Mouse (Mus musculus) lung, embryonic 15.5 days (tissue): Measurements from ENCODE around the gene Fancf. TPM values are rescaled to one million over a fixed set of nuclear protein-coding genes. Genes with fewer than 3 reads are reported as not detected.

ENCODE experiments used
- ATAC-seq: fragments of 200-750 bp; cut with Nextera tagmentation; 2 replicates; pipeline ENCODE4 v1.8.0; 2017; ENCODE audit warnings: moderate number of reproducible peaks, borderline replicate concordance; ENCODE audit not compliant: low FRiP score, low TSS enrichment; ENCODE audit errors: extremely low read depth
- H3K27ac ChIP-seq: fragments of 300-500 bp; sonication (generic); 2 replicates; pipeline ENCODE4 v1.5.1; 2015; ENCODE audit warnings: moderate library complexity, mild to moderate bottlenecking, inconsistent platforms
- H3K27me3 ChIP-seq: fragments of 300-500 bp; sonication (generic); 2 replicates; pipeline ENCODE4 v1.6.1; 2015; ENCODE audit warnings: inconsistent platforms
- H3K36me3 ChIP-seq: fragments of 300-500 bp; sonication (generic); 2 replicates; pipeline ENCODE4 v1.6.1; 2015; ENCODE audit warnings: inconsistent platforms
- H3K4me1 ChIP-seq: fragments of 300-500 bp; sonication (generic); 2 replicates; pipeline ENCODE4 v1.6.1; 2015; ENCODE audit warnings: inconsistent platforms
- H3K4me2 ChIP-seq: fragments of 300-500 bp; sonication (generic); 2 replicates; pipeline ENCODE4 v1.6.1; 2015; ENCODE audit warnings: inconsistent platforms, mild to moderate bottlenecking, moderate library complexity
- H3K4me3 ChIP-seq: fragments of 300-500 bp; sonication (generic); 2 replicates; pipeline ENCODE4 v1.5.1; 2015; ENCODE audit warnings: mild to moderate bottlenecking, inconsistent platforms
- H3K9ac ChIP-seq: fragments of 300-500 bp; sonication (generic); 2 replicates; pipeline ENCODE4 v1.6.1; 2015; ENCODE audit warnings: inconsistent platforms
- H3K9me3 ChIP-seq: fragments of 300-500 bp; sonication (generic); 2 replicates; pipeline ENCODE4 v1.6.1; 2016; ENCODE audit warnings: inconsistent platforms
- WGBS: fragments of 180-500 bp; shearing (Covaris S2); methylation state at CpG from one replicate; pipeline ENCODE4 v1.1.7; 2015; 5-methylcytosine and 5-hydroxymethylcytosine counted together
- polyA plus RNA-seq: library from polyadenylated mRNA; unstranded; fragments of >200 nt; fragmentation: Nextera tagmentation; extraction: Ambion mirVana; gene quantifications from 2 replicates; pipeline ENCODE4 v1.2.1, GENCODE M21; 2015

Fancf gene
- polyA plus RNA-seq, 1 experiment from 2014 or later = 10.2 TPM

GRCm38 (mm10) chr7:51823562-51824338 lies 38.3 kb downstream of the Fancf start:
- no peak overlapping the region for H3K4me2 ChIP-seq
- no peak overlapping the region for H3K27ac ChIP-seq
- no peak overlapping the region for H3K9ac ChIP-seq
- no peaks in the 10 kb centered on the region for H3K9me3 ChIP-seq
- 67% methylated on average over 7 of the region's 7 CpGs for WGBS
- H3K27me3 ChIP-seq = no peaks in the 10 kb centered on the region
- no peaks in the 10 kb centered on the region for H3K4me1 ChIP-seq
- H3K4me3 ChIP-seq = no peak overlapping the region
- H3K36me3 ChIP-seq = no peaks in the 10 kb centered on the region
- ATAC-seq = no peak

DNA sequence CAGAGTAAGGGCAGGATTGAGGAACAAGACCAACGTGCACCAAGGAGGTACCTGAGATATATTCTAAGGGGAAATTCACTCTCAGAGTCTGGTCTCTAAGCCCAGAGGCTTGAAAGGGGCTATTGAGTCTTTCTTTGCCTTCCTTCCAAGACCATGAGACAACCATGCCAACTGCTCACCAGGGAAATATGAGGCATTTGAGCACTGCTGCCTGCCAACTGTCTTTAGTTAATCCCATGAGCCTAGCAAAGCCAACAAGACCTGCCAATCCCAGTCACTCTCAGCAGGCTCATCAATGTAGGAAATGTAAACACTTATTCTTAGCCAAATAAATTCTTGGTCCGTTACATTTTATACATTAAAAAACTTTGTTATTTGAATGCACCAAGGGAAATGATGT lies 40.6 kb downstream of the Fancf start:
- no peak for ATAC-seq
- no peaks in the 10 kb centered on the region for H3K4me1 ChIP-seq
- H3K4me2 ChIP-seq = no peak overlapping the region
- no peaks in the 10 kb centered on the region for H3K9me3 ChIP-seq
- H3K36me3 ChIP-seq = no peaks in the 10 kb centered on the region
- H3K27ac ChIP-seq = no peak overlapping the region
- 44% methylated on average over 2 of the region's 2 CpGs for WGBS
- no peak overlapping the region for H3K9ac ChIP-seq
- no peak overlapping the region for H3K4me3 ChIP-seq
- H3K27me3 ChIP-seq = no peaks in the 10 kb centered on the region

- no peaks in the 10 kb centered on the region for H3K4me1 ChIP-seq
- no peak overlapping the region for H3K4me3 ChIP-seq
- ATAC-seq = no peak
- no peaks in the 10 kb centered on the region for H3K36me3 ChIP-seq
- H3K4me2 ChIP-seq = no peak overlapping the region
- no peaks in the 10 kb centered on the region for H3K9me3 ChIP-seq
- H3K27ac ChIP-seq = no peak overlapping the region
- WGBS = 45% methylated on average over 1 of the region's 1 CpGs
- H3K9ac ChIP-seq = no peak overlapping the region
- H3K27me3 ChIP-seq = no peaks in the 10 kb centered on the region
Measured at GRCm38 (mm10) chr7:51819891-51820290, 42.2 kb downstream of the Fancf start.

DNA sequence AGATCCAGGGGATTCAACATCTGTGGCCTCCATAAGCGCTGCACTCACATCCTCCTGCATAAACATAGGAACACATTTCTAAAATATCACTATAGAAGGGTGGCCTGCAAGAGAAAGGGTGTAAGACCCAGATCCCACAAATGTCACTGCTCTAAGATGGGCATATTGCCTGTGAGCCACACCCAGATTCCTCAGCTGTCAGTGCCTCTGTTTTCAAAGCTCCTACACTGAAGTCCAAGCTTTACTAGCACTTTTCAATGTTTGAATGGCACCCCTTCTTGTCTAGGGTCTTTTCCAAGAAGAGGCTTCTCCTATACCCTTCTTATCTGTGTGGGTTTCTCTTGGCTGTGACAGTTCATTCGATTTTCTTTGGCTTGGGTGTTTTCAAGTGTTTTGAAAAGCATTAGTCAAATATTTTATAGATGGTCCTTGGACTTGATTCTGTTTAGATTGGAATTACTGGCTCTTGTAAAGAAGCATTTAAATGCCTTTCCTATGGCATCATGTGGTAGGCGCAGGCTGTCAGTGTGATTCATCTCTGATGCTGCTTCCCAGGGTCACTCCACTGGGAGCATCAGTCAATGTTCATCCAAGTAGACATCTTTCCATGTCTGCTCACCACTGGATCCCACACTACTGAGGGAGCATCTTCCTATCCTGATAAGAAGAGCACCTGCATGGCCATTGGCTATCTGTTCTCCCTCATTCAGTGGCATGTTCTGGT lies 43.7 kb downstream of the Fancf start:
- no peak for ATAC-seq
- Histone ChIP-seq H3K27ac (no peak overlapping the region), H3K36me3 (no peaks in the 10 kb centered on the region), H3K9me3 (no peaks in the 10 kb centered on the region), H3K4me3 (no peak overlapping the region), H3K4me2 (no peak overlapping the region), H3K27me3 (no peaks in the 10 kb centered on the region), H3K9ac (no peak overlapping the region), H3K4me1 (no peaks in the 10 kb centered on the region)
- WGBS = 47% methylated on average over 3 of the region's 3 CpGs

- no peak overlapping the region for H3K27ac ChIP-seq
Measured at GRCm38 (mm10) chr7:51816283-51816839, 45.7 kb downstream of the Fancf start.

DNA sequence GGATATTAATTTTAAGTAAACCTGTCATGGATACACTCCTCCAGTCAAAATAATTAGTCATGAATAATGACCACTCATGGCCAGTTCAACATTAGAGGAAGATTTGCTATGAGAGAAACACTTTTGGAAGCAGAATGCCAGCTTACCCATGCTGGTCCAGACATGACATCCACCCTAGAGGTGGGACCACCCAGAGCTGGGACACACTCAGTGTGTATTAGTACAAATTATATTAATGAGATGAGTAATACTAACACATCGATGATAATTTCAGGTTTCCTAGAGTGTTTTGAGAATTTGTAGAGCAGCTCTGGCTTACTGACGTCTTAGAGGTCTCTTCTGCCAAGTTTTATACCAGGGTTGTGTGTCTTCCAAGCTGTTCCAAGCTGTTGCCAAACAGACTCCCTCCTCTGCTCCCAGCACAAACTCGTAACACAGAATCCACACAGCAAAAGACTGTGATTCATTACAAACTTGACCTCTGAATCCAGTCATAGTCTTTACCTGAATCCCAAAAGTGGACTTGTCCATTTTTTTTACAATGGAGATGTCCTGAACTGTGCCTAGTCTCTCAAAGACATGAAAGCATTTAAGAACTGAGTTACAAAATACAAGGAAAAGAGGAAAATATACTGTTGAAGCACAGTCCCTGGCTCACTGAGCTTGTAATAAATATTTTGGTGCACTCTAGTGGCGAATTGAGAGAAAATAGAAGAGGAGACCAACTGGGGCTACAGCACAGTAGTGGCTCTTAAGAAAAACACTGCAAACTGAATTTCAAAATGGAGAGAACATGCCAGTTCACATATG lies 46.4 kb downstream of the Fancf start:
- Histone ChIP-seq H3K36me3 (no peaks in the 10 kb centered on the region), H3K9me3 (no peaks in the 10 kb centered on the region), H3K27me3 (no peaks in the 10 kb centered on the region), H3K27ac (no peak overlapping the region), H3K4me1 (no peaks in the 10 kb centered on the region), H3K9ac (no peak overlapping the region), H3K4me2 (no peak overlapping the region), H3K4me3 (no peak overlapping the region)
- 42% methylated on average over 4 of the region's 4 CpGs for WGBS
- ATAC-seq = no peak

More at GRCm38 (mm10) chr7:51816283-51816839, 45.7 kb downstream of the Fancf start:
- no peak for ATAC-seq
- Histone ChIP-seq H3K9ac (no peak overlapping the region), H3K4me3 (no peak overlapping the region), H3K4me1 (no peaks in the 10 kb centered on the region), H3K36me3 (no peaks in the 10 kb centered on the region), H3K27me3 (no peaks in the 10 kb centered on the region), H3K9me3 (no peaks in the 10 kb centered on the region), H3K4me2 (no peak overlapping the region)
- WGBS = 52% methylated on average over 3 of the region's 3 CpGs

Other genes with a start within 250 kb of the Fancf start
- 0.10 TPM in 2 replicates for gene Slc17a6, start 240.3 kb downstream of the Fancf start, polyA plus RNA-seq
- gene Gas2, start 252 bp downstream of the Fancf start, polyA plus RNA-seq = 14.4 and 16.0 TPM in 2 replicates
- gene Svip, start 143.8 kb upstream of the Fancf start, polyA plus RNA-seq = 6.6 and 7.1 TPM in 2 replicates
- not detected in 2 replicates for gene 1700015G11Rik, start 153.5 kb upstream of the Fancf start, polyA plus RNA-seq